Mouse (Mus musculus): Measurements from ENCODE around the gene Drd3.

Gene Drd3

DNA sequence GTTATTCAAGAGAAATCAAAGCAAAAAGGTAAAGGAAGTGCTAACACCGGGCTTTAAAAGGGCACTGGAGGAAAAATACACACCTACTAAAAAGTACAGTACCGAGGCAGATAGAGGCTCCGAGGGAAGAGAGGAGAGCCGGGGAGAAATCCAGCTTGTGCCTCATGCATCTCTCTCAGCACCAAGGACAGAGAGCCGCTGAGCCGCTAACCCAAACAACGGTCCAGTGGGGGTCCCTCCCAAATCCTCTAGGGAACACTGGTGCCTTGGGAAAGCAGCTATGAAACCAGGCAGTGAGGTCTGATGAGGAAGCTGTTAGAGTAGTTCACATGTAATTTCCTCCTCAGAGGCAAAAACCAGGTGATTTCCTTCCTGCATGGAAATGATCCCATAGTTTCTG, at the start of gene Drd3:
Gene Drd3, plus strand, starts transcription at position 276 of the 400 bp plus-strand sequence.
- DNase-seq, result no peak

DNA sequence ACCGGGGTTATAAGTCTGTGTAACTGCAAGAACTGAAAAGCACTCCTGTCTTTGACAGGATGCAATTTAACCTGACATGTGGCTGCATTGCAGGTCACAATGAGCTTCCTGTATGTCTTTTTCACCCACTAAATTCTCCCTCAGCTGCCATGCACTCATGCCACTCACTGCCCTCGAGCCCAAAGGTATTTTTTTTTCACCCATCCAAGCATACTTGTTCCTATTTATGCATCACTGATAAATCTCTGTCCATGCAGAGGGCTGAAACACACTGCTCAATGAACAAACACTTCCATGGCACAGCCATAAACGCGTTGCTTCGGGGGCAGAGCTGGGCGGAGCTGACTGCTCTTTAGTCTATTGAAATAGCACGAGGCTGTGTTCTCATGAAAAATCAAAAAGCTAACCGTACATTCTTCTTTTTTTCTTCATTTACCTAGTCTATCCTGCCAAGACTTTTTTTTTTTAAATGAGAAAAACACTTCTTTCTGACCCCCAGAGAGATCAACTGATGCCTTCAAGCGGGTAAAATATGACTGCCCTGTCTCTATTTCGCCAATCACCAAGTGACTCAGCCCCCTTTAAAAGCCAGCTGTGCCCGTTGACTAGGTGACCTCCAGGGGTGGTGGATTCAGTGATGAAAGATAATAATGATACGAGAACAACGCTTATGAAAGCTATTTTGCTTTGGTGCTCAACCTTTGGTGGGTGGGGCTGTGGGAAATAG, 45.3 kb upstream of the Drd3 start:
- no peak for DNase-seq

- DNase-seq, result peak; percentile 7
Measured at GRCm38 (mm10) chr16:43709062-43709413, 44.8 kb upstream of the Drd3 start.

- DNase-seq, result no peak
Measured at GRCm38 (mm10) chr16:43709432-43710133, 44.2 kb upstream of the Drd3 start.

GRCm38 (mm10) chr16:43710134-43710475, 43.7 kb upstream of the Drd3 start:
- DNase-seq, result no peak

DNA sequence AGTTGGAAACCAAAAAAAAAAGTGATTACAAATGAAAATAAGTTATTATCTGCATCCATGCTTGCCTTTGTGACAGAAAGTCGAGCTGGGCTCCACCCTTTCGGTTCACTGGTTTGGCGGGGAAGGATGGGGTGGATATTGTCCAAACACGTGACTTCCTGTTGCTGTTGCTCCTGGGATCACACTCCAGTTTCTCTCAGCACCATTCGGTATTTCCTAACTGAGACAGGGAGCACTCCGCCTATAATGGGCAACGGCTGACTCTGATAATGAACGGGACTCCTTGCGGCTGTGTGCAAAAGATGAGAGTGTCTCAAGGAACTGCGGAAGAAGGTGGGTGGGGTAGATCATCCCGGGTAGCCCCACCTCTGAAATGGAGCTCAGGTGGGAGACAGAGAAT, 43.2 kb upstream of the Drd3 start:
- peak; percentile 28 for DNase-seq

DNA sequence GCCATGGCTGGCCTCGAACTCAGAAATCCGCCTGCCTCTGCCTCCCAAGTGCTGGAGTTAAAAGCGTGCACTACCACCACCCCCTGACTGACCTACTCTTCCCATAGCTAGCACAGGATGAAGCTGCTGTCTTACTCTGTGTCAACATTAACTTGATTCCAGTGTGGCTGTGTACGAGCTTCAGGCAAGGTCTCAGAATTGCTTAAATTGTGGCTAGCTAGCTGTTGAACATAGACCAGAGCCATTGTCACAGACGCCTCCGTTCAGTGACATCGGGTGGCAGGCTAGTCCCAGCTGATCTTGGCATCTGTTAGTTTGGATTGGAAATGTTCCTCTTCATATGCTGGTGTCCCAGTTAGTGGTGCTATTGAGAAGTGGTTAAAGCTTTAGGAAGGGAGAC, 42.5 kb upstream of the Drd3 start:
- DNase-seq, result no peak

DNA sequence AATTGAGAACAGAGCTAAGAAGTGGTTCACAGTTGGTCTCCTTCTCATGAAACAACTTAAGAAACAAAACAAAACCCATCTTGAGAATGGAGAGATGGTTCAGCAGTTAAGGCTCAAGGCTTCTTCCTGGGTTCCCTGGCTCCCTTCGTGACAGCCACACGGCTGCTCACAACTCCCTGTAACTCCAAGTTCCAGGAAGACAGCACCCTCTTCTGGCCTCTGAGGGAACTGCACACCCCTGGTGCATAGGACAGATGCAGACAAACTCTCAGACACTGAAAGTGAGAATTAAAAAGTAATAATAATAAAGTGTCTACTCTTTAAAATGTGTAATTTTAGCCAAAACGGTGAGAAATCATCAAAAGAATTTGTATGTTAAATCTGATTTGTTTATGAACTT, 29.4 kb upstream of the Drd3 start:
- DNase-seq, result no peak

DNA sequence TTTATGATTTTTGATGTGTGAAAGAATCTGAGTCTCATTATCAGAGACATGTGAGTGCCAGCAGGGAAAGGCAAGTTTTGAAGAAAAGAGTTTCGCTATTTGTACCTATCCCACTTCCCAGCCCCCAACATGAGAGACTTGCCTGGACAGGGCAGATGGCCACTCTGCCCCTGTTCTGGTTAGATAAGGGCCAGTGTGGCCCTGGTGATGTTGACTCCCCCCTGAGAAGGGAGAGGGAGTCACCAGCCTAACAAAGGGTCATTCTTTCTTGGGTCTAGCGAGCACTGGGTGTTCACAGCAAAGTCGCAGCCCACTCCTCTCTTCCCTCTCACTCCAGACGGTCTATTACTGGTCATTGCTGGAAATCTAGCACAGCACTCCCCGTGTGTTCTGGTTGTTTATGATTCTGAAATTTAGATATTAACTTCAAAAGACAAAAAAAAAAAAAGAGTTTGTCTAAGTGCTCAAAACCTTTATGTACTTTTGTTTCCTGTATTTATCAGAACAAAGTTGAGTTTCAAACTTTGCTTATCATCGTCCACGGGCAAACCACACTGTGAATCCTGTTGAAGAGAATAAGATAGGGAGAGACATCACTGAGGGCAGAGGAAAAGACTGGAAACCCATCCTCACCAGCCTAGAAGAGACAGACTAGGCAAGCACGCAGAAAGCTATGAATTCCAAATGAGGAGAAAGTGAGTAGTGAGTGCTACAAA, 24.2 kb upstream of the Drd3 start:
- no peak for DNase-seq

DNA sequence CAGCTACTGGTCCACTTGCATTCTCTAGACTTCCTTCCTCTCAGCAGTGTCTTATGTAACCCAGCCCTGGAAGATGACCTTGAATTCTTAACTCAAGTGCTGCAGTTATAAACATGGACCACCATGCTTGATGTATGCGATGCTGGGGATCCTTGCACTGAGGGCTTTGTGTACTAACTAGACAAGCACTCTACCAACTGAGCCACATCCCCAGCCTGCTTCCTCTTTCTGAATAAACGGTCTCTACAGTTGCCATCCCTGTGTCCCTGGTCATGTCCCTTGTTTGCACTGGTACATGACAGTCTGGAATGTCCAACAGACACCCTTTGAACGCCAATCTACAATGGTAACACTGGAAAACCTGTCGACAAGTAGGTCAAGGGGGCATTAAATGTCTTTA, 23.5 kb upstream of the Drd3 start:
- DNase-seq, result no peak

DNA sequence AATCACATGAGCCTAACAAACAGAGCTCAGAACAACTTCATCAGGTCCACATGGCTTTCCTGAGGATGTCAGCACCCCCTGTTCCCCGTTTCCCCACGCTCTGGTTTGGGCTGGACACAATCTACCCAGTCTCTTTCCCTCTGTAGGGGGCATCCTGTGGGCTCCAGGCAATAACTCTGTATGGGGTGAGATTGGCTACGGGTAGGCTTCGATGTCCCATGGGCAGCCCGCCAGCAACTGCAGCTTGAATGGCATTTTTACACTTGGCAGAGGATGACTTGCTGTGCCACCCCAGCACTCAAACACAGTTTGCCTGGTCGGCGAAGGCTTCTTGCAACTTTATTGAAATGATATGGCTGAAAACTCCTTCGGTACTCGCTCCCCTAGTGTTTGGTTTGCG, 21.3 kb upstream of the Drd3 start:
- no peak for DNase-seq

GRCm38 (mm10) chr16:43732900-43733299, 20.9 kb upstream of the Drd3 start:
- DNase-seq, result no peak

DNA sequence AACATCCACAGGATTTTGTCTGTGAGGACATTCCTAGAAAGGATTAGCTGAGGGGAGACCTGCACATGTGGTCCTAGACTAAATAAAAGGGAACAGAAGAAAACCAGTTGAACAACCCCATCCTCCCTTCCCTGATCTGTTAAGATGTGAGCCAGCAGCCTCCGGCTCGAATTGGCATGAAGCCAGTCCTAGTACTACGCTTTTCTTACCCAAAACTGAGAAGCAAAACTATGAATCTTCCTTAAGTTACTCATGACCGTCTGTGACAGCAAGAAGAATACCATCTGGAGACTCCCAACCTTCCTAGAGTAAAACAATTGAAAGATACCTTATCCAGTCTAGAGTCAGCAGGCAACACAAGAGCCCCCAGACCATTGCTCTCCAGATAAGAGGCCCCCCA, 15.9 kb upstream of the Drd3 start:
- DNase-seq, result no peak

DNA sequence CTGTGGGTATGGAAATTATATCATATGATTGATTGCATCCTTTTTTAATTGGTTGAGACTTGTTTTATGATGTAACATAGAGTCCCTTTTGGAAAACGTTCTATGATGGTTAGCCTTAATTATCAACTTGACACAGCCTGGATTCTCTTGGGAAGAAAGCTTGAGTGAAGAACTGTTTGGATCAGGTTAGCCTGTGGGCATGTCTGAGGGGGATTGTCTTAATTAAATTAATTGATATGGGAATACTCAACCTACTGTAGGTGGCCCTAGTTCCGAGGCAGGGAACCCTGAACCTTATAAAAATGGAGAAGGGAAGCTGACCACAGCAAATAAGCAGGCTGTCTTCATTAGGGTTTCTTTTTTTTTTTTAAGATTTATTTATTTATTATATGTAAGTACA, 12.9 kb upstream of the Drd3 start:
- no peak for DNase-seq

DNA sequence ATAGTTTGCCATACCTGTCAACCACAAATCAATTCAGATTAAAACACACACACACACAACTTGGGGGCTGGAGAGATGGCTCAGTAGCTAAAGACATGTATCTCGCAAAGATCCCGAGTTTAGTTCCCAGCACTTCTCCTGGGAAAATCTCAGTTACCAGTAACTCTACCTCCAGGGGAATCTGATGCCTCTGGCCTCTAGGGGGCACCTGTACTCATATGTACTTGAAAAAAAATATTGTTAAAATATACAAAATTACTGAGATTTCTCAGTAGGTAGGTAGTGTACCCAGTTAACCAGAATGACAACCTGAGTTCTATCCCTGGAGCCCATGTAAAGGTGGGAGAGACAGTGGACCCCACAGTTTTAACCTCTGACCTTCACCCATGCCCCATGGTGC, 5.4 kb upstream of the Drd3 start:
- no peak for DNase-seq

DNA sequence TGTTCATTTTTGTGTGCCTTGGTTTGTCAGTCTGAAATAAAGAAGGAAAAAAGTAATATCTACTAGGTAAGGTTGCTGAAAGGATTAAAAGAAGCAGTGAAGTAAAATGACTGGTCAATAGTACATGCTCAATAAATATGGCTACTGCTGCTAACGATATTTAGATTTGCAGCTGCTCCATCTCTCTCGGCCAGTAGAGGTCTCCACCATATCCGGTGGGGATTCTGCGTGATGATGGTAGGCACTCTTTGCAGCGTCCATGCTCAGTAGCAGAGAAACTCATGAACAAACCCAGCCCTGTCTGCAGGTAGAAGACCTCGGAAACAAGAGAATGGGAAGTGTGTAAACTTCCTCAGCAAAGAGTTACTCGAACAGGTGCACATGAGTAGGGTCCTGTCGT, 926 bp upstream of the Drd3 start:
- DNase-seq, result no peak

DNA sequence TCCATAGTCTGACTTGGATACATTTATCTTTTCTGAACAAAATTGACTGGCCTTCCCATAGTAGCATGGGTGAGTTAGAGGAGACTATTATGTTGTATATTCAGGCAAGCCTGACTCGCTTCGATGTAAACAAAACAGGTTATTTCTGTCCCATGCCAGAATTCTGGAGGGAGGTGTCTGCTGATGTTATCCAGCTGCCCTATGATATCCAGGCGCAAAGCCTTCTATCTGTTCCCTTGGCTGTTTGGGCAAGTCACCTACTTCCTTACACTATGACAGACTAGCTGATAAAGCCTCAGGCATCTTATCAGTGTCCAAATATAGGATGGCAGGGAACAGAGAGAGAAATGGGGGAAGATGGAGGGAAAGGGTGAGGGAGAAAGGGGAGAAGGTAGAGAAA, 18.5 kb downstream of the Drd3 start:
- DNase-seq, result peak; percentile 26

- DNase-seq, result no peak
Measured at GRCm38 (mm10) chr16:43772766-43773165, 18.9 kb downstream of the Drd3 start.

- DNase-seq, result no peak
Measured at GRCm38 (mm10) chr16:43773506-43773905, 19.7 kb downstream of the Drd3 start.

GRCm38 (mm10) chr16:43776886-43777285, 23.1 kb downstream of the Drd3 start:
- no peak for DNase-seq

- no peak for DNase-seq
Measured at GRCm38 (mm10) chr16:43799541-43799940, 45.7 kb downstream of the Drd3 start.

- DNase-seq, result no peak
Measured at GRCm38 (mm10) chr16:43800119-43800721, 46.4 kb downstream of the Drd3 start.

DNA sequence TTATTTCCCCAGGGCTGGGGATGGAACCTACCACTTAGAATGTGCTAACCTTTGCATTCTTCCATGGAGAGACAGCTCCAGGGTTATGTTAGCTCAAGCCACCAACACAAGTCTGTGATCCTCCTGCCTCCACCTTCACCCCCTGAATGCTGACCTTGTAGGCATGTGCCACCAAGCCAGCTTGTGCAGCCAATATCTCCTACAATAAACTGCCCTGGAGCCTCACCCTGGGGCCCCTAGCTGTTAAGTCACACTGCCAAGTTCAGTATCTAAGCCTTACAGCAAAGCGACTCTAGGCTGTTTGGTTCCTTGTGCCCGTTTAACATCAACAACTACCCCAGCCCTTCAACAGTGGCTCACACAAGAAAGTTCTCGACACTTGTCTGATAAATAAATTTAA, 47.3 kb downstream of the Drd3 start:
- DNase-seq, result no peak

GRCm38 (mm10) chr16:43801791-43802307, 48.0 kb downstream of the Drd3 start:
- peak; percentile 80 for DNase-seq

Data from lung, postnatal 14 days (tissue).